Comparison of ENCODE assay signal across 24 mouse cellular contexts in the genomic region with DNA sequence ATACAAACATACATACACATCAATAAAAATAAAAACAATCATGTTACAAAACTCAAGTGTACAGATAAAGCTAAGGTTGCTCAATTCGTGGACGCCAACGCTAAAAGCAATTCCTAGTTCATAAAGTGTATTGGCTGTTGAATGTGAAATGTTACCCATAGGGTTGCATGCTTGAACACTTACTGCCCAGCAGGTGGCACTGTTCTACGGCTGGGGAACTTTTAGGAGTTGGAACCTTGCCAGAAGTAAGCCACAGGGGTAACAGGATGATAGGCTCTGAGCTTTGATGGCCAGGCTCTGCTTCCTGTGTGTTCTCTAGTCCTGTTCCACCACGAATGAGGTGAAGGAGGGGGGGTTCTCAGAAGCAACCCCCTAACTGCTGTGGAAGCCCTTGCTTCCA. TPM values are rescaled to one million over a fixed set of nuclear protein-coding genes. Genes with fewer than 3 reads are reported as not detected.
DNase-seq lines count a peak whose midpoint lies in the region; ATAC-seq and TF ChIP-seq lines count a peak whose summit lies in the region.
"Had no signal": no experiment of that assay in that cellular context is flagged by ENCODE, and none has a peak within 500 bp of the region (broad histone marks: within the 10 kb centered on the region; RNA-seq: fewer than 3 reads in every experiment).

A gene (plus strand): TSS at position 13 of the 400 bp plus-strand sequence.

- TF ChIP-seq CTCF in left cerebral cortex, adult 2 months (IDR thresholded peaks at IDR 0.05) = peak; percentile 10

- H3K4me3 ChIP-seq in left cerebral cortex, adult 2 months = no peak within 1 kb of the TSS
- H3K4me3 ChIP-seq: erythroblast, embryonic 14.5 days; midbrain, embryonic 13.5 days had no signal

- H3K27ac ChIP-seq in left cerebral cortex, adult 2 months = no peak within 1 kb of the TSS
- H3K27ac ChIP-seq: hindbrain, embryonic 14.5 days had no signal

- peak; percentile 48 for DNase-seq in heart, adult 11 months
- no peak for DNase-seq in heart, adult 18-20 months
- no peak for DNase-seq in left cerebral cortex, adult 2 months (ENCODE audit: extremely low spot score in 1 of 2, low spot score in 2 of 2)
- DNase-seq in left cerebral cortex, postnatal 25 days (ENCODE audit: low spot score in 2 of 2) = no peak
- DNase-seq in 416B (ENCODE audit: low read depth) (peak; percentile 26), R1 (ENCODE audit: low read depth, low spot score) (peak; percentile 83)
- no peak for DNase-seq in layer of hippocampus, postnatal 14 days (ENCODE audit: low spot score in 2 of 2)
- DNase-seq: adrenal gland, postnatal 10 days; B cell, adult 2 months; cerebellum, adult 18-20 months; heart, postnatal 14 days; kidney, adult 11 months; lung, adult 18-20 months; retina, postnatal 1 day; thymus, adult 18-20 months had no signal

- ATAC-seq in megakaryocyte progenitor cell, adult 5-6 weeks (replicated peaks; ENCODE audit: poor library complexity) = no peak
- ATAC-seq: forebrain, embryonic 16.5 days; midbrain, embryonic 13.5 days had no signal

- intact Hi-C loops in left cerebral cortex, adult 2 months (cut with DNase I) = no loop called here
- intact Hi-C loops in left cerebral cortex, postnatal 25 days (cut with DNase I) = no loop called here

RNA-seq across cellular contexts. Expression of the gene that starts here (rescaled TPM):
- total RNA-seq in heart, adult 18-20 months (2021) = not detected
- not detected for total RNA-seq in left cerebral cortex, adult 2 months (2021)
- not detected for total RNA-seq in left cerebral cortex, postnatal 25 days (2021)
- not detected in 2 replicates for total RNA-seq in megakaryocyte progenitor cell, adult 5-6 weeks (2015)
- not detected in 2 replicates for total RNA-seq in megakaryocyte progenitor cell, adult 5-6 weeks (2017)
- not detected for total RNA-seq in layer of hippocampus, postnatal 14 days (2021)
- total RNA-seq: adrenal gland, postnatal 10 days; G1E; gastrocnemius, adult 18-20 months; heart, adult 8-10 months; heart, postnatal 14 days; left cerebral cortex, adult 18-20 months had no signal

Comparison
In these comparisons a context has a peak if more than half of its experiments do, and no peak if none do; other contexts are left out.
1. DNase-seq: peak in heart, adult 11 months (single experiment), 416B (single experiment) and R1 (single experiment); none in heart, adult 18-20 months (0 of 2), left cerebral cortex, adult 2 months (0 of 2), left cerebral cortex, postnatal 25 days (0 of 2) and layer of hippocampus, postnatal 14 days (0 of 2).